Mouse (Mus musculus) limb, embryonic 10.5 days (tissue): ENCODE results near the gene 6430550D23Rik. TPM values are rescaled to one million over a fixed set of nuclear protein-coding genes. Genes with fewer than 3 reads are reported as not detected.
"Not testable (repeated sequence)": the region's sequence is repeated elsewhere in the genome, so short reads cannot be mapped to it uniquely, and the experiment has no call there.

ENCODE experiments used
- DNase-seq: peaks from one replicate; pipeline ENCODE4 v3.0.0-alpha.2; 2017; ENCODE audit warnings: low spot score
- H3K27ac ChIP-seq: fragments of 300-500 bp; sonication (generic); 2 replicates; pipeline ENCODE4 v1.5.1; 2016; ENCODE audit warnings: mild to moderate bottlenecking
- H3K27me3 ChIP-seq: fragments of 300-500 bp; sonication (generic); 2 replicates; pipeline ENCODE4 v1.6.1; 2016; ENCODE audit warnings: low read depth, mild to moderate bottlenecking; ENCODE audit not compliant: poor library complexity, severe bottlenecking
- H3K36me3 ChIP-seq: fragments of 300-500 bp; sonication (generic); 2 replicates; pipeline ENCODE4 v1.6.1; 2016; ENCODE audit warnings: mild to moderate bottlenecking, moderate library complexity
- H3K4me1 ChIP-seq: fragments of 300-500 bp; sonication (generic); 2 replicates; pipeline ENCODE4 v1.6.1; 2016
- H3K4me3 ChIP-seq: fragments of 300-500 bp; sonication (generic); 2 replicates; pipeline ENCODE4 v1.5.1; 2016; ENCODE audit warnings: mild to moderate bottlenecking, moderate library complexity
- H3K9me3 ChIP-seq: fragments of 300-500 bp; sonication (generic); replicated peaks from 2 replicates; pipeline ENCODE4 v1.6.1; 2016; ENCODE audit warnings: mild to moderate bottlenecking
- WGBS: fragments of 180-500 bp; shearing (Covaris S2); methylation state at CpG from one replicate; pipeline ENCODE4 v1.1.7; 2016; 5-methylcytosine and 5-hydroxymethylcytosine counted together
- polyA plus RNA-seq: library from polyadenylated mRNA; unstranded; fragments of >200 nt; fragmentation: Nextera tagmentation; extraction: Ambion mirVana; gene quantifications from 2 replicates; pipeline ENCODE4 v1.2.1, GENCODE M21; 2016

The 6430550D23Rik gene
- polyA plus RNA-seq, 1 experiment from 2014 or later, result 1.2 TPM

- H3K27ac ChIP-seq, H3K27me3 ChIP-seq, H3K9me3 ChIP-seq, DNase-seq, H3K4me3 ChIP-seq: not testable (repeated sequence)
- H3K4me1 ChIP-seq, result peaks cover 16% of the 10 kb centered on the region
- H3K36me3 ChIP-seq, result peaks cover 46% of the 10 kb centered on the region
- 98% methylated on average over 6 of the region's 6 CpGs for WGBS
Measured at GRCm38 (mm10) chr2:155925213-155925612, 82.6 kb downstream of the 6430550D23Rik start.

Other genes with a start within 250 kb of the 6430550D23Rik start
- 0.05 TPM in 1 of 2 replicates, not detected in the other for gene Mmp24, start 232.6 kb downstream of the 6430550D23Rik start, polyA plus RNA-seq
- 8.0 and 8.2 TPM in 2 replicates for gene BC029722, start 188.6 kb downstream of the 6430550D23Rik start, polyA plus RNA-seq
- gene Eif6, start 181.1 kb downstream of the 6430550D23Rik start, polyA plus RNA-seq, result 250 and 301 TPM in 2 replicates
- 0.31 and 0.39 TPM in 2 replicates for gene Fam83c, start 173.1 kb downstream of the 6430550D23Rik start, polyA plus RNA-seq
- gene Uqcc1, start 77.7 kb downstream of the 6430550D23Rik start, polyA plus RNA-seq, result 78.6 and 83.1 TPM in 2 replicates
- gene Gm15557, start 67.2 kb downstream of the 6430550D23Rik start, polyA plus RNA-seq, result 0.13 and 0.18 TPM in 2 replicates
- 1.4 and 8.1 TPM in 2 replicates for gene Gdf5, start 62.6 kb downstream of the 6430550D23Rik start, polyA plus RNA-seq
- gene Cep250, start 51.5 kb downstream of the 6430550D23Rik start, polyA plus RNA-seq, result 28.7 and 34.3 TPM in 2 replicates
- gene Ergic3, start 68 bp upstream of the 6430550D23Rik start, polyA plus RNA-seq, result 191 TPM in 2 replicates
- gene Fer1l4, start 45.0 kb upstream of the 6430550D23Rik start, polyA plus RNA-seq, result not detected in 2 replicates
- 5.6 and 5.9 TPM in 2 replicates for gene Spag4, start 57.2 kb upstream of the 6430550D23Rik start, polyA plus RNA-seq
- gene Cpne1, start 104.0 kb upstream of the 6430550D23Rik start, polyA plus RNA-seq, result 75.7 and 81.6 TPM in 2 replicates
- gene Rbm12, start 104.0 kb upstream of the 6430550D23Rik start, polyA plus RNA-seq, result 53.9 and 55.4 TPM in 2 replicates
- gene Gm28036, start 119.1 kb upstream of the 6430550D23Rik start, polyA plus RNA-seq, result 15.9 and 26.5 TPM in 2 replicates
- 380 and 410 TPM in 2 replicates for gene Romo1, start 136.1 kb upstream of the 6430550D23Rik start, polyA plus RNA-seq
- gene Nfs1, start 136.2 kb upstream of the 6430550D23Rik start, polyA plus RNA-seq, result 38.2 and 43.2 TPM in 2 replicates
- 469 and 559 TPM in 2 replicates for gene Rbm39, start 172.3 kb upstream of the 6430550D23Rik start, polyA plus RNA-seq
- 68.1 and 75.5 TPM in 2 replicates for gene Phf20, start 188.5 kb upstream of the 6430550D23Rik start, polyA plus RNA-seq